Mouse (Mus musculus): ENCODE data around the gene Olfr600.
"Not testable (repeated sequence)": the region's sequence is repeated elsewhere in the genome, so short reads cannot be mapped to it uniquely, and the experiment has no call there.

Olfr600 gene

GRCm38 (mm10) chr7:103349569-103349968 is at the start of gene Olfr600:
Gene Olfr600 (minus strand): TSS chr7:103349669.
- DNase-seq (ENCODE audit: low read depth, low spot score) = no peak

- DNase-seq (ENCODE audit: low read depth, low spot score) = no peak
Observed at GRCm38 (mm10) chr7:103398981-103399380, 49.5 kb upstream of the Olfr600 start.

- no peak for DNase-seq (ENCODE audit: low read depth, low spot score)
Observed at GRCm38 (mm10) chr7:103397758-103398157, 48.3 kb upstream of the Olfr600 start.

- no peak for DNase-seq (ENCODE audit: low read depth, low spot score)
Observed at GRCm38 (mm10) chr7:103386077-103386476, 36.6 kb upstream of the Olfr600 start, which contains the start of gene Olfr603. Gene Olfr603 (minus strand): TSS chr7:103386177.

- no peak for DNase-seq (ENCODE audit: low read depth, low spot score)
Observed at GRCm38 (mm10) chr7:103362555-103362954, 13.1 kb upstream of the Olfr600 start, which contains the start of gene Olfr601. Gene Olfr601 (minus strand): TSS chr7:103362655.

GRCm38 (mm10) chr7:103335617-103336016 is 13.9 kb downstream of the Olfr600 start, which contains the start of gene Olfr599:
Gene Olfr599 (plus strand): TSS chr7:103335917.
- DNase-seq (ENCODE audit: low read depth, low spot score) = no peak

- DNase-seq (ENCODE audit: low read depth, low spot score) = no peak
Observed at GRCm38 (mm10) chr7:103323268-103323667, 26.2 kb downstream of the Olfr600 start, which contains the start of gene Olfr598. Gene Olfr598 (plus strand): TSS chr7:103323568.

- not testable (repeated sequence) for DNase-seq (ENCODE audit: low read depth, low spot score)
Observed at GRCm38 (mm10) chr7:103316015-103316414, 33.5 kb downstream of the Olfr600 start, which contains the start of gene Olfr597. Gene Olfr597 (plus strand): TSS chr7:103316315.

- DNase-seq (ENCODE audit: low read depth, low spot score) = not testable (repeated sequence)
Observed at GRCm38 (mm10) chr7:103305348-103305747, 44.1 kb downstream of the Olfr600 start, which contains the start of gene Olfr596. Gene Olfr596 (plus strand): TSS chr7:103305648.
